Mouse (Mus musculus): ENCODE measurements around the gene Dgcr2. TPM values are rescaled to one million over a fixed set of nuclear protein-coding genes. Genes with fewer than 3 reads are reported as not detected.

The Dgcr2 gene
- 75.2 TPM for polyA plus RNA-seq (2021)

DNA sequence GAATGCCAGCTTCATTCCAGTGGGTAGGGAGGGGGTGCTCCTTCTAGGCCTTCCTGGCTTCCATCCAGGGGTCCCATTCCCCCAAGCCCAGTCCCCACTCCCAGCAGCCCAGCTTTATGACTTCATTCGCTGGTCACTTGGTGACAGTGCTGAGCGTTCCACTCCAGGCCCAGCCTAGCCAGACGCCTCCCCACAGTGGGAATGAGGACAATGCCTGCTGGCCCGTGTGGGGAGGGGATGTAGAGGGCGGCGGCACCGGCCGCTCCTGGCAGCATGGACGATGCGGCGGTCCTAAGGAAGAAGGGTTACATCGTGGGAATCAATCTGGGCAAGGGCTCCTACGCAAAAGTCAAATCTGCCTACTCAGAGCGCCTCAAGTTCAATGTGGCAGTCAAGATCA, at the start of gene Dgcr2, which contains the start of gene Tssk2:
Dgcr2 (minus strand) TSS at position 101 of the 400 bp plus-strand sequence.
Tssk2 (plus strand) TSS at position 176 of the 400 bp plus-strand sequence.
- ChIA-PET CTCF (no interaction called here), POLR2A (no interaction called here)
- TF ChIP-seq CTCF (IDR thresholded peaks at IDR 0.05): no peak
- DNase-seq (ENCODE audit: low read depth, low spot score): no peak
- H3K27me3 ChIP-seq: no peaks in the 10 kb centered on the region
- ATAC-seq: no peak
- in situ Hi-C loops (cut with MboI; ENCODE audit: low pct_unique_long_range_greater_than_20kb): no loop called here

DNA sequence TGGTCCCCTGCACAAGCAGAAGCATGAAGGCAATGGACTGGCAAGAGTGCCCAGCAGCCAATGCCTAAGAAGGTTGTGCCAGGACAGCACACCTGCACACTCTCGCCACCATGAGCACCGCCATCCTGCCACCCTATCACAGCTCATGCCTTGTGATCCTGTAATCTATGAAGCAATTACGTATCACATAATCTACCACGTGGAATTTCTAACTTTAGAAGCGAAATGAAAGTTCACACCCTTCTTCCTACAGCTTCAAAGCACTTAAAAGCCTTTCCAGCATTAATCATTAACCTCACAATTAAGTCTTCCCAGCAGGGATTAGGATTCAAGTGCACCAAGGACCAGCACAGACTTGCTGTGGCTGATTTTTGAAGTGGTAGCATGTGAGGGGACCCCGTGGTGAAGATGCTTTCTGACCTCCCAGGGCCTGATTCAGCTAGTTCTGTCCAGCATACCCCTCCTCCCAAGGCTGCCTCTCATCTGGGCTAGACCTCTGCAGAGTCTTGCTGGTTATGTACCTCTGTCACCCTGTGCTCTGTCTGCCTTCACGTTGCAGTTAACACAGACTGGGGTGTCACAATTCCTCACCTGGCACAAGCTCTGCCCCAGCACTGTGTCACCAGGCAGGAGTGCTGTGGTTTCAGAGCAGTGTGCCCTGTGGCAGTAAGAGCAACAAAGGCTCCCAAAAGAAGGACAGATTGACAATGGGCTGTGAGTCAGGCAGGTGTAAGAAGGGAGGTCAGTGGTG, 46.9 kb upstream of the Dgcr2 start:
- POLR2A ChIA-PET: interaction anchor here (1.1 kb wide), 1 partner anchor 31 kb away, joined by 3 read pairs; the partner anchor contains the start of gene Gsc2
- CTCF ChIA-PET: interaction anchor here (0.9 to 1.2 kb wide), 3 partner anchors 17 to 29 kb away, joined by 3 read pairs; no protein-coding TSS in a partner anchor
- in situ Hi-C loops (cut with MboI; ENCODE audit: low pct_unique_long_range_greater_than_20kb): no loop called here
- no peaks in the 10 kb centered on the region for H3K27me3 ChIP-seq
- peak; percentile 72 for DNase-seq (ENCODE audit: low read depth, low spot score)
- TF ChIP-seq CTCF (IDR thresholded peaks at IDR 0.05): no peak
- peak; percentile 76 for ATAC-seq

GRCm38 (mm10) chr16:17943466-17943865, 45.1 kb upstream of the Dgcr2 start:
- CTCF ChIA-PET: interaction anchor here (1.2 to 1.3 kb wide), 2 partner anchors 13 to 15 kb away, joined by 3 to 4 read pairs; no protein-coding TSS in a partner anchor
- no peaks in the 10 kb centered on the region for H3K27me3 ChIP-seq
- no peak for TF ChIP-seq CTCF (IDR thresholded peaks at IDR 0.05)
- POLR2A ChIA-PET: no interaction called here
- DNase-seq (ENCODE audit: low read depth, low spot score): no peak
- ATAC-seq: no peak
- in situ Hi-C loops (cut with MboI; ENCODE audit: low pct_unique_long_range_greater_than_20kb): no loop called here

DNA sequence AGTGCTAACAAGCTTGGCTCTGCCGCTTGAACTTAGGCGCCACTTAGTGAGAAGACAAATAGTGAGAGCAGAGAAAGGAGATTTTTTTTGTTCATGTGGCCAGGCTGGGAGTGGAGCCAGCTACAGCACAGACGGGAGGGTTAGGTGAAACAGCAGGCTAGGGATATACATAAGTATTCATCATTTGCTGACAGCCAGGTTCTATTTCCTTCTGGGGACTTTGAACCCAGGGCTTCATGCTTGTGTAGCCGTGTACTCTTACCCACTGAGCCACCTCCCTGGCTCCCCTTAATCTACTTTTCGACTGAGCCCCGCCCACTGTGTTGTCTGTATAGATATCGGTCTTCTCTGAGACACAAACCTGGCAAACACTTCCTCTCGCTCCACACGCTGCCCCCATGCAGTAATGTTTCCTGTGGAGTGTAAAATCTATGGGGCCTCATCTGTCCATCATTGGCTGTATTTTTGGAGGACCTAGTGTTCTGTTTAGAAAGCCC, 40.9 kb upstream of the Dgcr2 start:
- DNase-seq (ENCODE audit: low read depth, low spot score): no peak
- peaks cover 29% of the 10 kb centered on the region for H3K27me3 ChIP-seq
- in situ Hi-C loops (cut with MboI; ENCODE audit: low pct_unique_long_range_greater_than_20kb): no loop called here
- ChIA-PET CTCF (interaction anchor here (1.0 to 2.7 kb wide), 8 partner anchors 9 to 80 kb away, joined by 3 to 19 read pairs (median 4); partner anchors contain the start of gene Slc25a1), POLR2A (no interaction called here)
- ATAC-seq: no peak
- TF ChIP-seq CTCF (IDR thresholded peaks at IDR 0.05): no peak

DNA sequence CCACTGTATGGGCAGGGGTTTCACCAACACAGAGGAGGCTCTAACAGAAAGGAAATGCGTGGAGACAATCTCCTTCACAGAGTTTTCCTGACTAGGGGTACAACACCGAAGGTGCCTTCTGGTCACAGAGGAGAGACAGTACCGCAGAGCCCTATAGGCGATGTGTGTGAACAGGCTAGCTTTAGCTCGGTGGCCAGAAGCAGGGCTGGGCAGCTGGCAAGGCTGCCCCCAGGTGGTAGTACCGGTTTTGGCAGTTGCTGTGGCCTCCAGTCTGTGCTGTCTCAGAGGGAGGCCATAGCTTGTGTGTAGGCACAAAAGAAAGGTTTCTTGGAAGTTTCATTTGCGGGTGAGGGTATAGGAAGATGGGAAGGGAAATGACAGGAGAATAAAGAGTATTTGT, 40.5 kb upstream of the Dgcr2 start:
- TF ChIP-seq CTCF (IDR thresholded peaks at IDR 0.05): peak; percentile 86
- no peak for DNase-seq (ENCODE audit: low read depth, low spot score)
- in situ Hi-C loops (cut with MboI; ENCODE audit: low pct_unique_long_range_greater_than_20kb): no loop called here
- peak; percentile 81 for ATAC-seq
- ChIA-PET POLR2A (interaction anchor here (1.2 kb wide), 1 partner anchor 10 kb away, joined by 4 read pairs; the partner anchor contains the start of gene Slc25a1), CTCF (interaction anchor here (0.6 to 2.7 kb wide), 9 partner anchors 9 to 79 kb away, joined by 3 to 19 read pairs (median 4); partner anchors contain the start of gene Slc25a1)
- peaks cover 32% of the 10 kb centered on the region for H3K27me3 ChIP-seq

DNA sequence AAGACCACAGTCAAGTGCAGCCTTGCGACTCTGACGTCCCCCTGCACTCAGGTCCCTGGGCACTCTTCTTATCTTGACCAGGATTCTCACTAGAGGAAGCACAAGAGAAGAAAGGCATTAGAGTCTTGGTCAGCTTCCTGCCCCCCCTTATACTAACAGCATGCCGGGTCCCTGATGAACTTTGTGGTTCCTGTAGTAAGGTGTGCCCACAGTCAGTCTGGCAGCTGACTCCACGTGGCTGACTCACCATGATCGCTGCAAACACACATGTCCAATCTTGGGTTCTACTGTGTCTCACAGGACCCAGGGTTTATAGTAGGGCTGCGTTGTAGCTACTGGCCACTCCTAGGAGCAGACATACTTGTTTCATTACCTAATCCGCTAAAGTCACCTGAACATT, 39.8 kb upstream of the Dgcr2 start:
- CTCF ChIA-PET: interaction anchor here (0.6 to 2.7 kb wide), 6 partner anchors 10 to 79 kb away, joined by 3 to 19 read pairs (median 4); partner anchors contain the start of gene Slc25a1
- in situ Hi-C loops (cut with MboI; ENCODE audit: low pct_unique_long_range_greater_than_20kb): no loop called here
- POLR2A ChIA-PET: interaction anchor here (0.8 to 1.2 kb wide), 2 partner anchors 10 to 23 kb away, joined by 3 to 4 read pairs; partner anchors contain the start of gene Slc25a1
- ATAC-seq (no peak), DNase-seq (ENCODE audit: low read depth, low spot score) (no peak)
- no peak for TF ChIP-seq CTCF (IDR thresholded peaks at IDR 0.05)
- peaks cover 32% of the 10 kb centered on the region for H3K27me3 ChIP-seq

DNA sequence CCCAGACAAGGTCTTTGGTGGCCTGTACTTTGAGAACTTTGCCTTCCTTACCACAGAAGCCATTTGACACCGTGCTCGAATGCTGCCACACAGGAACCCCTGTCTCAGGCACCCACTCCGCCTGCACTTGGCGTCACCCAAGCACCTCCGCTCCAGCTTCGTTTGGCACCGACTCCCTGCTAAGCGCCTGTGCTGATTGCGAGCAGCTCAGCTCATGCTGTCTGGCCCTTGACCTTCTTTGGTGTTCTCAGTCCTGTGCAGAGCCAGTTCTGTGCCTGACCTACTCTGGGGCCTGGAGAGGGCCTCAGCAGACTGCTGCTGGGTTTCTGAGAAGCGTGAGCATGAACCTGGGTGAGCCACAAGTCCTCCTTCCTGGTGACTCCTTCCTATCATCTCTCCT, 38.4 kb upstream of the Dgcr2 start:
- no peak for DNase-seq (ENCODE audit: low read depth, low spot score)
- no peak for ATAC-seq
- CTCF ChIA-PET: interaction anchor here (2.7 kb wide), 1 partner anchor 8 kb away, joined by 19 read pairs; the partner anchor contains the start of gene Slc25a1
- peaks cover 32% of the 10 kb centered on the region for H3K27me3 ChIP-seq
- no peak for TF ChIP-seq CTCF (IDR thresholded peaks at IDR 0.05)
- in situ Hi-C loops (cut with MboI; ENCODE audit: low pct_unique_long_range_greater_than_20kb): no loop called here
- POLR2A ChIA-PET: interaction anchor here (0.8 kb wide), 1 partner anchor 9 kb away, joined by 4 read pairs; the partner anchor contains the start of gene Slc25a1

GRCm38 (mm10) chr16:17934445-17934910, 36.1 kb upstream of the Dgcr2 start:
- ChIA-PET CTCF (no interaction called here), POLR2A (no interaction called here)
- no peak for TF ChIP-seq CTCF (IDR thresholded peaks at IDR 0.05)
- DNase-seq (ENCODE audit: low read depth, low spot score) (no peak), ATAC-seq (no peak)
- H3K27me3 ChIP-seq: peaks cover 32% of the 10 kb centered on the region
- in situ Hi-C loops (cut with MboI; ENCODE audit: low pct_unique_long_range_greater_than_20kb): no loop called here

DNA sequence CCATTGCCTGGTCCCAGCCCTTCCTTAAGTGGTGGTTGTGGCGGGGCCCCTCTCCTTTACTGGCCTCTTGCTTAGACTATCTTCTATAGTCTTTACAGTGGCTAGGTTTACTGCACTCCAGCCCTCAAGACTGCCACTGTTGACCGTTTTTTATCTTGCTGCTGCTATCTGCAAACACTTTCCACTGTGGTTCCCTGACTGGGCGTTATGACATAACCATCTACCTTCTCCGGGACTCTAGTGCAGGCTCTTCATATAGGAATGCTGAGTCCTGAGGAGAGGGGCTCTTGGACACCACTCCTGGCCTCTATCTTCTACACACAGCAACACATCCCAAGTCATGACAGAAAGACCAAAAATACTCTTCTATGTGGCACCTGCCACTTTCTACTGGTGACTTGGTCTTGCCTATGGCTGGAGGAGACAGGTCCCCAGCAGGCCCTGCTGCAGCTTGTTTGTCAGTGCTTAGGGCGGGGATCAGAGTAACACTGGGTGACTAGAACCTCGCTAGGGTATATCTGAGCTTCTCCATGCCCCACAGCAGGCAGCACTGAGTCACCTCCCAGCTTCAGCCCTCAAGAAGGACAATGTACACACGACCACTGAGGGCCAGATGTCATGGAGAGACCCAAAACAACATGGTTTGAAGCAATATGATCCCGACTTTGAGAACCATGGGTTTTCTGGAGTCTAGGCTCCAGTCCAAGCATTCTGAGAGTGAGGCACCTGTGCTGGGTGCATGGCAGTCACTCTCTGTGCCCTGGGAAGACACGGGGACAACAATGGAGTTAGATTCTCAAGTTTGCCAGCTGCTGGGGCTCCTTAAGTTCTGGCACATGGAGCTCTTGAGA, 35.5 kb upstream of the Dgcr2 start:
- POLR2A ChIA-PET: no interaction called here

DNA sequence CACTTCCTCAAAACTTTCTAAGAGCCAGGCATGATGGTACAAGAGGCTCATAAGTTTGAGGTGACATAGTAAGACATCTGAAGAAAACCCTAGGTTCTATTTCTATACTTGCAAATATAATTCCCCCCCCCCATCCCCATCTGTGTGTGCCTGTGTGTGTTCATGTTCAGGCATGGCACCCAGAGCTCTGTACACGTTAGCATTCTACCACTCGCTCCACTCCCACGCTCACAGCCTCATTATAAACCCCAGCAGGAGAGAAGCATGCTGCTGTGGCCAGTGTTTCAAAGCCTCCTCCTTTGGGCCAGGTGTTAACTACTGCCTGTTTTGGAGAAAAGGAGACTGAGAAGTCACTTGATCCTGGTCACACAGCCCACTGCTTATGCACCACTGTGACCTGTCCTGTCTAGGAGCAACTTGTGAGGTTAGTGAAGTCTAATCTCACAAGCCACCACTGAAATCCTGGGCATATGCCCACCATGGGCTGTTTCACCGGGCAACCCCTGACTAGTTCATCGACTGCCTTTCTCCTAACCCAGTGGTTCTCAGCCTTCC, 33.6 kb upstream of the Dgcr2 start:
- peaks cover 21% of the 10 kb centered on the region for H3K27me3 ChIP-seq
- TF ChIP-seq CTCF (IDR thresholded peaks at IDR 0.05): no peak
- CTCF ChIA-PET: no interaction called here
- no peak for DNase-seq (ENCODE audit: low read depth, low spot score)
- POLR2A ChIA-PET: no interaction called here
- in situ Hi-C loops (cut with MboI; ENCODE audit: low pct_unique_long_range_greater_than_20kb): no loop called here
- ATAC-seq: no peak

More for the DNA sequence above, 35.5 kb upstream of the Dgcr2 start:
- DNase-seq (ENCODE audit: low read depth, low spot score) (no peak), ATAC-seq (no peak)
- in situ Hi-C loops (cut with MboI; ENCODE audit: low pct_unique_long_range_greater_than_20kb): no loop called here
- TF ChIP-seq CTCF (IDR thresholded peaks at IDR 0.05): no peak
- peaks cover 32% of the 10 kb centered on the region for H3K27me3 ChIP-seq
- CTCF ChIA-PET: no interaction called here

Measured in Patski (cell line).